Mouse (Mus musculus): ENCODE measurements around the gene Clstn2.
A peak's percentile ranks its signal among the peaks of the same experiment; 100 is the strongest.

Gene Clstn2

GRCm38 (mm10) chr9:97459745-97460144 is 573.2 kb downstream of the Clstn2 start:
- no peak for DNase-seq

DNA sequence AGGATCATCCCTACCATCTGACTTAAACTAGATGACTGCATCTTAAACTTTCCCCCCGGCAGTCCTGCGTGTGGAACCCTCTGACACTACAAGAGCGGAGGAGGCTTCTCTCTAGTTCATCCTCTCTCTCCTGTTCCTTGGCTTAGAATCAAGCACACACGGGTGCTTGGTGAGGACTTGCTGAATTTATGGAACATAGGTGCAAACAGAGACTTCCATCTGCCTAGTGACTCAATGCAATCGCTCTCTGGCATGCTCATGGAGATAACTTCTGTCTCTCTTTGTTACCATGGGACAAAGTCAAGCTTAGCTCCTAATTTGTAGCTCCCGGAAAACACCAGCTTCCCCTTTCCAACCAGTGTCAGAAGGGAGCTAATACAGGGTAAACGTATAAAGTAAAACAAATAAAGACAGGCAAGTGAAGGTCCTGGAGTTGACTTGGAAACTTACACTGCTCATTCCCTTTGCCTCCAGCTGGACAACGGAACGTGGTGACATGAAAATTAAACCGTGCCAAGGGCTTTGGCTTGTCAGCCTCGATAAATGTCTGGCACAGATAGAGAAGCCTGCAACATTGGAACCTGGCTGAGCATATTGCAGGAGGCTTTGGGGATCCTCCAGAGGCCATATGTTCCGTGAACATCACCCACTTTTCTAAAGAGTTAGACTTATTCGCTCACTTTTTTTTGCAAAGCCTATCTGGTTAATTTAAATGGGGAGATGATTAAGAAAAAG is 583.5 kb downstream of the Clstn2 start:
- peak; percentile 83 to 85 for DNase-seq

- DNase-seq, result peak in 1 of 2 experiments; percentile 40
These were observed 592.9 kb downstream of the Clstn2 start for GRCm38 (mm10) chr9:97439872-97440636.

DNA sequence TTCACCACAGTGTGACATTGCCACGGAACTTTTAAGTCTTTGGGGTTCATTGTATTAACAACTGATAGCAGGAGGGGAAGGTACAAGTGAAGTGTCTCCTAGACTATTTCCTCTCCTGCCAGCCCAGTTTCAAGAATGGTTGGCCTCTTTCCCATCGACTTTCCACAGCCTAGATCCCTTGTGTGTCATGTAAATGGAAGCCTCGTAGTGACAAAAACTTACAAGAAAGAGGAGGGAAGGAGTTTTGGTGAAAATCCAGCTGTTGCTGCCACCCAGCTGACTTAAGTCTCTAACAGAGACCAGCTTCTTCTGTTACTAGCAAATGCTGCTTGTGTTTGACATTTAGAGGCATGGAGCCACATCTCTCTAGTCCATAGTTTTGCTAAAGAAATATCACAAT is 598.3 kb downstream of the Clstn2 start:
- no peak for DNase-seq

DNA sequence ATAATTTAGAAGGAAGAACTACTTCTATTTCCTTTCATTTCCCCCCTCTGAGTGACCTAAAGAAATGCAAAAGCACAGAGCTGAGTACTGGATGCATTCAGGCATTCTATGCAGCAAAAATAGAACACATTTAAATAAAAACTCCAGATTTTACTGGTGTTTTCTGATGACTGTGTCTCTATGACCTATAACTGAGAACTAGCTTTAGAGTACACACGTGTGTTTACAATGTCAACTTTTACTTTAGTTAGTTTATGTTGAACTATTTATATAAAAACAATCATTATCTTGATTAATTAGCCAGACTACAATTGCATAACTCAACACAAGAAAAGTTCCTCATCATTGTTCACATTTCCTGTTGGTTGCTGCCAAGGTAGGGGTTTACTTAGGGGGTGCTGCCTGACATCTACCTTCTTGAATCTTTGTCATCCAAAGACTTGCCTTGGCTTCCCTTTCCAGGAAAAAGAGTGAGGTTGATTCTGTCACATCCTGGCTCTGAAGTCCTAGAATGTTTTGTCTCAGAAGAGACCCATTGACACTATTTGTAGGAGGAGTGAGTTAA is 603.0 kb downstream of the Clstn2 start:
- no peak for DNase-seq

- DNase-seq, result no peak
These were observed 604.9 kb downstream of the Clstn2 start for GRCm38 (mm10) chr9:97428127-97428526.

DNA sequence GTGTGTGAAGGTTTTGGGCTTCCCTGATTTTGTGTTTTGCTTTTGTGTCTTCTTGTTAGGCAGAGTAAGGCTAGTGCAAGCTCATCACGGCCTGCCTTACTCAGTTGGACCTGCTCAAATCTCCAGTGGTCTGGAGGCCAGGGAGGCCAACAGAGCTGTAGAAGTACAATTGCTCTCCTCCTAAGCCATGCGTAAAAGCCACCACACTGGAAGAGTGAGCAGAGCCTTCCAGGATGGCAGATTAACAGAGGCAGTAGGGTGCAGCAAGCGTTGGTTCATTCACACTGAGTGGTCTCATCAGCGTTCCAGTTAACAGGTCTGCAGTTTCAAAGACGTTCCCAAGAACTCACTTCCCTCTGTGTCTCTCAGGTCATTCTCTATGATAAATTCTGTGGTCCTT is 612.1 kb downstream of the Clstn2 start:
- no peak for DNase-seq

DNA sequence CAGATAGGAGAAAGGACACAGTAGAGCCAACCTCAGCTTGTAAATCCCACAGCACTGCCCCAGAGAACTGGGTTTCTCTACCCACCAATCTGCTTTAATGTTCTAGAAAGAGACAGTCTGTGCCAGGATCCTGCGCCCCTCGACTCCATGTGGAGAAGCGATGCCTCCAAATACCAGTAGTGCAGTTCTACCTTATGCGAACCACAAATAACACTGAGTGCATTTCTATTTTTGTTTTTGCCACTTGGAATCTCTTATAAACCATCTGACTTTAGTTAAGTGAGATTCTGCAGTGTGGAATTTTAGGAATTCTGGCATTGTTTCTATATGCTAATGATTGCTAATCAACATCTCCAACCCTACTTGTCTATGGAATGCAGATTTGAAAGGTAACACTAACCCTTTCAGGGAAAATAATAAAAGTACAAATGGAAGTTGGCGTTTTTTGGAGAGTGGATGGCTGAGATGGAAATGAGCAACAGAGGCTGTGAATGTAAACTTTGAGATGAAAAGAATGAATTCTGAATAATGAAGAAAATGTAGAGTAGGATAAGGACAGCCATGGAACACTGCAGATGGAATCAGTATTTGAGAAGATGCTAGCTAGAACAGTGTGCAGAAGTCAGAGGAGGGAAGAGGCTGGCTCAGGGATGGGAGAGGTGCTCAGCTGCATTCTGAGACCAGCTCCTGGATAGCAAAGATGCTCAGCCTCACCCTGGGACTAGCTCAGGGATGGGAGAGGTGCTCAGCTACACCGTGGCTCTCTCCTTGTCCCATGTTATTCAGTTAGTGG is 617.9 kb downstream of the Clstn2 start:
- no peak for DNase-seq

DNA sequence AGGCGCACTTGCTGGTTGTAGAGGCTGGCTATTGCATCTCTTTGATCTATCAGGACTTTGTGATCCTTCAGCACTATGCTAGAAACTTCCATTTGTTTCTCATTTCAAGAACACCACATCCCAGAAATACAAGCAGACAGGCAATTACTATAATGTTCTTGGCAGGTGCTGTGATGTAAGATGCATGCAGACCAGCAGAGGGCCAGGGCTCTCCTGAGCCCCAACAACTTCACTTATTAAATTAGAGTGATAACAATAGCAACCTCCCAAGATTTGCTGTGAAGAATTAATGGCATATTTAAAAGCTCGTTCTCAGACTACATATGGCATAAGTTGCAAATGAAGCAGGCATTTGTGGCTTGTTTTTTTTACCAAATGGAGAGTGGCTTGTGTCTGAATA is 624.8 kb downstream of the Clstn2 start:
- no peak for DNase-seq

Data from cerebellum, postnatal 10 days (tissue).